Mouse (Mus musculus) embryonic fibroblast, embryonic 13.5 days (primary cell): Measurements from ENCODE around the gene Gopc. TPM values are rescaled to one million over a fixed set of nuclear protein-coding genes. Genes with fewer than 3 reads are reported as not detected.

Experiments
- H3K27ac ChIP-seq: 2 replicates; pipeline ENCODE4 v1.5.1; 2012; ENCODE audit warnings: low read length, control low read depth, inconsistent platforms; ENCODE audit not compliant: insufficient read depth
- H3K4me1 ChIP-seq: 2 replicates; pipeline ENCODE4 v1.6.1; 2011; ENCODE audit warnings: low read length; ENCODE audit not compliant: control insufficient read depth, insufficient read depth
- H3K4me3 ChIP-seq: 2 replicates; pipeline ENCODE4 v1.5.1; 2011; ENCODE audit warnings: mild to moderate bottlenecking, control low read depth, low read length; ENCODE audit not compliant: insufficient read depth
- CTCF ChIP-seq: IDR thresholded peaks from 2 replicates; pipeline ENCODE4 v1.5.1; 2011; ENCODE audit warnings: mild to moderate bottlenecking, control low read depth, low read length, moderate library complexity, borderline replicate concordance; ENCODE audit not compliant: insufficient read depth
- POLR2A ChIP-seq: IDR thresholded peaks from 2 replicates; pipeline ENCODE4 v1.6.1; 2011; ENCODE audit warnings: low read depth, mild to moderate bottlenecking, control low read depth, low read length, moderate library complexity
- polyA plus RNA-seq: library from polyadenylated mRNA; stranded (reverse); fragments of >200 nt; gene quantifications from 2 replicates; pipeline ENCODE4 v1.2.4, GENCODE M21; 2011; ENCODE audit warnings: low read depth; ENCODE audit not compliant: missing spikeins, insufficient read length

Gene Gopc
- polyA plus RNA-seq, 1 experiment = 31.6 TPM

DNA sequence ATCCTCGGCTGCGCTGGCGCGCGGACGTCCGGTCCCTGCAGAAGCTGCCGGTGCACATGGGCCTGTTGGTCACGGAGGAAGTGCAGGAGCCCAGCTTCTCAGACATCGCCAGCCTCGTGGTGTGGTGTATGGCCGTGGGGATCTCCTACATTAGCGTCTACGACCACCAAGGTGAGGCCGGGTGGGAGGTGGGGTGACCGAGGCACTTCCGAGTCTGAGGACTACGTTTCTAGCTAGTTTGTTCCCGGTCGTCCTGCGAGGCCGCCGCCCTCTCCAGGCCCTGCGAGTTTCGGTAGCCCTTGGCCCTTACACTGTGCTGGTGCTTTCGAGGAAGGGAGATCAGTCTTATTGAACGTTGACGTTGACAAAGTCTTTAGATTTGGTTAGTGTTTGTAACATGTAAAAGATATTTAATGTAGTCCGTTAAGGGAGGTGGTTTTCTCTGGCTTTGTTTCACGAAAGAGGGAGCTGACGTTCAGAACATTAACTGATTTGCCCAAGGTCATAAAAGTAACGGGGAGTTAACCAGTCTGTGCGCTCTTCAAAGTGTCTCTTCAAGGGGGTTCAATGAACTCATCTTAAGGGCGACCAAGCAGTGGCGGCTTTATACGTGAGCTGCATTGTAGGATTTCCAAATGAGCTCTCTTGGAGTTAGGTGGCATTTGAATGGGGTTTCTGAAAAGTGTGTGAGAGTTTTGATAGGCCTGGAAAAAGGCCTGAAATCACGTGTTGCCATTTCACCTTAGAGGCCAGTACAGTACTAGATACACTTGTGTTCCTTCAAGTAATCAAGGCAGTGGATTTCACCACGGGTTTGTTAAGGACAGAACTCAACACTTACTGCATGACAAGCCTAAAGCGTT is 36.3 kb upstream of the Gopc start:
- Histone ChIP-seq H3K4me1 (peaks cover 15% of the 10 kb centered on the region), H3K27ac (peak overlapping the region; percentile 72), H3K4me3 (peak overlapping the region; percentile 95)
- TF ChIP-seq POLR2A = no peak; the same call in 1 of the 2 replicates
- TF ChIP-seq CTCF = no peak

DNA sequence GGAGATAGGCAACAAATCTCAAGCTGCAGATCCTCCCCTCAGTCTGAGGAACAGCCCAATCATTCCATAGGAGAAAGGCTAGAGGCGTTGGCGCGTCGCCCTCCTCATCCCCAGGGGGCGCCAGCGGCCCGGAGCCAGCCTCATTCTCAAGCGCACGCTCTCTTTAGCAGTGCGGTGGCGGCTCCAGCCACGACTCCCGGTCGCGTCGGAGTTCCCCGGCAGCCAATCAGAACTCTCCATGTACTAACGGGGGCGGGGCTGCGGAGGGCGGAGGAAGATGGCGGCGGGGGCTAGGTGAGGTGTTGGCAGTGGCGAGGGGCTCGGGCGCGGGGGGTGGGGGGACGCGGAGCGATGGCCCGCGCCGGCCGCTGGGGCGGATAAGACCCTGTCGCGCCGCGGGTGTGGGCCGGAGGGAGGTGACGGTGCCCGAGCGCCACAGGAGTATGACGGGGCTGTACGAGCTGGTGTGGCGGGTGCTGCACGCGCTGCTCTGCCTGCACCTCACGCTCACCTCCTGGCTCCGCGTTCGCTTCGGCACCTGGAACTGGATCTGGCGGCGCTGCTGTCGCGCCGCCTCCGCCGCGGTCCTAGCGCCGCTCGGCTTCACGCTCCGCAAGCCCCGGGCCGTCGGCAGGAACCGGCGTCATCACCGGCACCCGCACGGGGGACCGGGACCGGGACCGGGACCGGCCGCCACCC is 35.5 kb upstream of the Gopc start, which contains the start of gene Nus1:
Nus1 (plus strand) TSS at position 249 of the 699 bp plus-strand sequence.
- Histone ChIP-seq H3K4me3 (peak within 1 kb of the TSS; percentile 95), H3K27ac (peak within 1 kb of the TSS; percentile 82), H3K4me1 (peaks cover 15% of the 10 kb centered on the region)
- TF ChIP-seq POLR2A (peak; percentile 64), CTCF (peak; percentile 82)

DNA sequence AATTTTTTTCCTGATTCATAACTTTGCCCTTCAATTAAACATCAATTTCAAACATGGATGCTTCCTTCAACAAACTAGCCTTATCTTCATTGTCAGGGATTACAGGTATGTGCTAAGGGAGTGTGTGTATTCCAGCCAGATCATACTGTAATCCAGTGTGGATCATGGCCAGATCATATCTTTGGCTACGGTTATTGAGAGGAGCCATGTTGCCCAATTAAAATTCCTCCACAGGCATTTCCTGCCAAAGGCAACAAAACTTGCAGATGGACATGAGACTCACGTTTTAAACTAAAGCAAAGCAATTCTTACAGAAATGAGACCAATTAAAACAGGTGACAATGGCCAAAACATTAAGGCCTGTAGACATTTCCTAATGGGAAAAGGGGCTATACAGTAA is 34.5 kb upstream of the Gopc start:
- peaks cover 12% of the 10 kb centered on the region; the same call in 1 of the 2 replicates for H3K4me1 ChIP-seq
- TF ChIP-seq CTCF = no peak
- no peak; the same call in 1 of the 2 replicates for TF ChIP-seq POLR2A
- peak overlapping the region; percentile 82 for H3K27ac ChIP-seq
- H3K4me3 ChIP-seq = no peak overlapping the region

DNA sequence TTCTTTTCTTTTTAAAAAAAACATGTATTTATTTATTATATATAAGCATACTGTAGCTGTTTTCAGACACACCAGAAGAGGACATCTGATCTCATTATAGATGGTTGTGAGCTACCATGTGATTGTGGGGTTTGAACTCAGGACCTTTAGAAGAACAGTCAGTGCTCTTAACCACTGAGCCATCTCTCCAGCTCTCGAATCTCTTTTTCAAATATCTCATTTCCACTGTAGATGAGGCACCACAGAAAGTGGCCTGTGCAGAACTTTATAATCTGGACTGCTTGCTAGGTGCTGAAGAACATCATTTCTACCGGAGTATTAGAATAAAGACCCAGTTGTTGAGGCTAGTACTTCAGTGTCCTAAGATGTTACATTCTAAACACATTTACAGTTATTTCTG is 33.1 kb upstream of the Gopc start:
- TF ChIP-seq POLR2A = no peak
- no peak for TF ChIP-seq CTCF
- Histone ChIP-seq H3K4me1 (peaks cover 7% of the 10 kb centered on the region; the same call in 1 of the 2 replicates), H3K27ac (no peak overlapping the region), H3K4me3 (no peak overlapping the region)

DNA sequence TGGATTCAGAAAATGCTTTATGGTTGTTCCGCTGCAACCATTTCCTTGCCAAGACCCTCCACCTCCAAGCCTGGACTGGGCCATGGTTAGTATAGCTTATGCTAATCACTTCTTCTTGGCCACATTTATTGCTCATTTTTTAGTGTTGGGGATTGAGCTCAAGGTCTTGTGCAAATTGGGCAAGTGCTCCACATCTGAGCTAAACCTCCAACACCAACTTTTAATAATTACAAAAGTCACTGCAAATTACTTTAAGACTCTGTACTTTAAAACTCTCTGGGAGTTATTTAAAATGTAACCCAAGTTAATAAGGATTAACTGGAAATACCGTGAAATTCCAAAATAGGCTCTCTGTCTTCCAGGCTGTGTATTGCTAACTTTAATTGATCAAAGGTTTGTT is 25.6 kb upstream of the Gopc start:
- no peak for TF ChIP-seq POLR2A
- no peak overlapping the region for H3K27ac ChIP-seq
- no peaks in the 10 kb centered on the region for H3K4me1 ChIP-seq
- H3K4me3 ChIP-seq = no peak overlapping the region

DNA sequence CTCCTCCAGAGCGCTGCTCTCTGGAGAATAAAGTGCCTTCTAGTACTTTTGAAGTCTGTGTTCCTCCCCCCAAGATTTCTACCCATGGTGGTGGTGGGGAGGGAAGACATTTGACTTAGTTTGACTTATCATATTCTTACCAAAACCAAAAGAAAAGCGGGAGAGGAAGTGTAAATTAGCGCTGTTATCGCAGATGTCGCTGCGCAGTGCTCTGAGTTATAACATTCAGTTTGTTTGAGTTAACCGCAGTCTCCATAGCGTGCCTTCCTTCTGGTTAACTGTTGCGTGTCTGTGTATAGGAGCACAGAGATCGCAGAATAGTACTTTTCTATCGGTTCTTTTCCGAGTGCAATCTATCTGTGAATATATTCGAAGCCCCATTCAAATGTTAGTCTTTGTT is 23.2 kb upstream of the Gopc start:
- no peak overlapping the region for H3K4me3 ChIP-seq
- H3K27ac ChIP-seq = no peak overlapping the region
- TF ChIP-seq CTCF = no peak
- TF ChIP-seq POLR2A = no peak
- no peaks in the 10 kb centered on the region for H3K4me1 ChIP-seq

DNA sequence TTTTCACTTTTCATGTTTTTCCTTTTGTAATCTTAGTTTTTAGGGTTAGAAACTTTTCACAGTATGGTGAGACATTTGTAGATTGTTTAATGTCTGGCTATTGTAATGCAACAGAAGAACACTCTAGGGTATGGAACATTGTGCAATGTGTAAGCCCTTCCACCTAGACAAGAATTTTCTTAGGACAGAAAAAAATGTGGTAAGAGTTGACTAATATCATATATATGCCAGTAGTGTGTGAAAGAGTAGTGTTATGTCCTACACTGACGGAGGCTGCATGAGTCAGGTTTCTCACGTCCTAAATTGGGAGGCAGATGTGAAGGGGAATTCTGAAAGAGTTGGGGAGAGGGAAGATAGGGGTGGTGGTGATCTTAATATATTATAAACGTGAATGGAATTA is 17.8 kb upstream of the Gopc start:
- Histone ChIP-seq H3K4me1 (0 out of 2 replicates have a peak, but pooled peaks cover 3% of the 10 kb centered on the region), H3K27ac (no peak overlapping the region), H3K4me3 (no peak overlapping the region)
- TF ChIP-seq CTCF = no peak
- TF ChIP-seq POLR2A = no peak

DNA sequence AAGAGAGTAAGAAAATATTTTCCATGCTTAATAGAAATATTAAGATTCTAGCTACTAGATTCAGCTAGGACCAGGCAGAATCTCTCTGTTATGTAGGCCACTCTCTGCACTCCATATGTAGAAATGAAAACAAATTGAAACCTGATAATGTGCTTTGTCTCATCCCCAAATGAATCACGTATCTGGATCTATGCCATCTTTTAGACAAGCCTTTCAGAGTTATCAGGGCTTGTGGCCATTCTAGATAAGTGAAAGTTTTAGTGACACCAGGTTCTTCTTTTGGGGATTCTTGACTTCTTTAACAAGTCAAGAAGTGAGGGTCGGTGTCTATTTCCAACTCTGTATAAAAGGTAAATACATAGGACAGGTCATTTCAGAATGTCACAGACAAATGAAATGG is 16.8 kb upstream of the Gopc start:
- TF ChIP-seq POLR2A = no peak
- no peak for TF ChIP-seq CTCF
- H3K27ac ChIP-seq = peak overlapping the region; percentile 83; the same call in 1 of the 2 replicates

DNA sequence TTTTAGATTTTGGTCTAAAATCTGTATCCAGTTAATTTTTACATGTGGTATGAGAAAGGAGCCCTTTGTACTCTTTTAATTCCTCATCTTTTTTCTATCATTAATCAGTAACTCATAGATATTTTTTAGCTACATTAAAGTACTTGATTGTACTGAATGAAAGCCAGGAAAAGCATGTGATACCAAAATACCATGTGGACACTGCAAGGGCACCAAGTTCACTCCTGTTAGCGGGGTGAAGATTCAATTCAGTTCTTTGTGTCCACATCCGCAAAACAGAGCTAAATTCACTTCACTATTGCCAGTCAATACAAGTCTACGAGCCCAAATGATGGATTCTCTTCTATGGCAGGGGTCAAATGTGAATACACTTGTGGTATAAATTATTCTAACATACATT is 14.7 kb upstream of the Gopc start:
- H3K27ac ChIP-seq = no peak overlapping the region
- TF ChIP-seq POLR2A (no peak), CTCF (no peak)
- no peak overlapping the region for H3K4me3 ChIP-seq
- H3K4me1 ChIP-seq = 0 out of 2 replicates have a peak, but pooled peaks cover 3% of the 10 kb centered on the region

More for the DNA sequence above, 16.8 kb upstream of the Gopc start:
- Histone ChIP-seq H3K4me1 (0 out of 2 replicates have a peak, but pooled peaks cover 3% of the 10 kb centered on the region), H3K4me3 (no peak overlapping the region)

DNA sequence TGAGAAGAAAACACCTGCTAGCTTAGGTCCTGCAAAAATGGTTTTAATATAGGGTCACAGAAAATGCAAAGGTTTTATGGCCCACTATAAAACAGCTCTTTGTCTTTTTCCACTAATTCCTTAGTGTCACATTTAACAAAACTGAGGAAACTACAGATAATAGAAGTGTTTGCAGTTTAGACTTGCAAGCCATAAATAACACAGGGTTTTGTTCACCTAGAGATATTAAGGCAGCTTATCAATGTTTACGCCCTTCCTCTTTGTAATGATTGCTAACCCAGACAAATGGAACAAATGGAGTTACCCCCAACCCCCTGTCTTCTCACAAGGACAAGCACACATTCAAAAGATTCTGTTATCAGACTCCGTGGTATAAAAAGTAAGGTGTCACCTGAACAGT is 9.3 kb upstream of the Gopc start:
- no peak for TF ChIP-seq CTCF
- TF ChIP-seq POLR2A = no peak
- H3K4me3 ChIP-seq = no peak overlapping the region

More for the DNA sequence above, 9.3 kb upstream of the Gopc start:
- Histone ChIP-seq H3K27ac (no peak overlapping the region), H3K4me1 (no peaks in the 10 kb centered on the region)
